Mouse (Mus musculus) midbrain, embryonic 10.5 days (tissue): ENCODE measurements around the gene Higd1c. TPM values are rescaled to one million over a fixed set of nuclear protein-coding genes. Genes with fewer than 3 reads are reported as not detected.
"Not testable (repeated sequence)": the region's sequence is repeated elsewhere in the genome, so short reads cannot be mapped to it uniquely, and the experiment has no call there.

Experiments
- DNase-seq: peaks from one replicate; pipeline ENCODE4 v3.0.0-alpha.2; 2017; ENCODE audit warnings: low spot score
- H3K27ac ChIP-seq: fragments of 300-500 bp; sonication (generic); replicated peaks from 2 replicates; pipeline ENCODE4 v1.5.1; 2016; ENCODE audit warnings: mild to moderate bottlenecking
- H3K27me3 ChIP-seq: fragments of 300-500 bp; sonication (generic); 2 replicates; pipeline ENCODE4 v1.6.1; 2016; ENCODE audit warnings: low read depth, mild to moderate bottlenecking; ENCODE audit not compliant: poor library complexity, severe bottlenecking
- H3K36me3 ChIP-seq: fragments of 300-500 bp; sonication (generic); 2 replicates; pipeline ENCODE4 v1.6.1; 2016; ENCODE audit warnings: mild to moderate bottlenecking, moderate library complexity
- H3K4me1 ChIP-seq: fragments of 300-500 bp; sonication (generic); 2 replicates; pipeline ENCODE4 v1.6.1; 2016
- H3K4me3 ChIP-seq: fragments of 300-500 bp; sonication (generic); 2 replicates; pipeline ENCODE4 v1.5.1; 2016; ENCODE audit warnings: mild to moderate bottlenecking, moderate library complexity
- H3K9me3 ChIP-seq: fragments of 300-500 bp; sonication (generic); replicated peaks from 2 replicates; pipeline ENCODE4 v1.6.1; 2016; ENCODE audit warnings: mild to moderate bottlenecking
- WGBS: fragments of 180-500 bp; shearing (Covaris S2); methylation state at CpG from one replicate; pipeline ENCODE4 v1.1.7; 2016; 5-methylcytosine and 5-hydroxymethylcytosine counted together
- polyA plus RNA-seq: library from polyadenylated mRNA; unstranded; fragments of >200 nt; fragmentation: Nextera tagmentation; extraction: Ambion mirVana; gene quantifications from 2 replicates; pipeline ENCODE4 v1.2.1, GENCODE M21; 2016

Gene Higd1c
- polyA plus RNA-seq, 1 experiment from 2014 or later, result not detected

- H3K4me3 ChIP-seq, DNase-seq, H3K9me3 ChIP-seq, H3K4me1 ChIP-seq, H3K27me3 ChIP-seq, H3K27ac ChIP-seq, H3K36me3 ChIP-seq: not testable (repeated sequence)
Observed at GRCm38 (mm10) chr15:100337328-100337727, 27.0 kb upstream of the Higd1c start.

- not testable (repeated sequence) for H3K27me3 ChIP-seq, H3K36me3 ChIP-seq, H3K27ac ChIP-seq, H3K9me3 ChIP-seq, H3K4me3 ChIP-seq, H3K4me1 ChIP-seq
- 44% methylated on average over 10 of the region's 10 CpGs for WGBS
- peak; percentile 23 for DNase-seq
Observed at GRCm38 (mm10) chr15:100337847-100338246, 26.5 kb upstream of the Higd1c start.

GRCm38 (mm10) chr15:100341314-100341980 is 22.9 kb upstream of the Higd1c start:
- H3K27me3 ChIP-seq, H3K4me3 ChIP-seq, H3K27ac ChIP-seq, H3K9me3 ChIP-seq, H3K36me3 ChIP-seq, DNase-seq, H3K4me1 ChIP-seq: not testable (repeated sequence)
- 79% methylated on average over 5 of the region's 5 CpGs for WGBS

GRCm38 (mm10) chr15:100345484-100345883 is 18.9 kb upstream of the Higd1c start:
- H3K4me1 ChIP-seq, result peaks cover 16% of the 10 kb centered on the region

GRCm38 (mm10) chr15:100346761-100347160 is 17.6 kb upstream of the Higd1c start:
- H3K27ac ChIP-seq, result peak overlapping the region; percentile 55; the same call in 1 of the 2 replicates
- H3K27me3 ChIP-seq, result no peaks in the 10 kb centered on the region
- H3K9me3 ChIP-seq, result peaks cover 10% of the 10 kb centered on the region
- H3K36me3 ChIP-seq, result no peaks in the 10 kb centered on the region
- DNase-seq, result no peak
- H3K4me3 ChIP-seq, result no peak overlapping the region
- WGBS, result 75% methylated on average over 14 of the region's 14 CpGs
- peaks cover 16% of the 10 kb centered on the region for H3K4me1 ChIP-seq

More at GRCm38 (mm10) chr15:100345484-100345883, 18.9 kb upstream of the Higd1c start:
- H3K27me3 ChIP-seq, result no peaks in the 10 kb centered on the region
- H3K36me3 ChIP-seq, result no peaks in the 10 kb centered on the region
- no peak for DNase-seq
- peaks cover 10% of the 10 kb centered on the region for H3K9me3 ChIP-seq
- H3K27ac ChIP-seq, result no peak overlapping the region
- no peak overlapping the region for H3K4me3 ChIP-seq

GRCm38 (mm10) chr15:100349496-100349895 is 14.8 kb upstream of the Higd1c start:
- WGBS, result 69% methylated on average over 2 of the region's 2 CpGs
- H3K27ac ChIP-seq, result no peak overlapping the region
- no peak overlapping the region for H3K4me3 ChIP-seq
- peaks cover 10% of the 10 kb centered on the region for H3K9me3 ChIP-seq
- no peaks in the 10 kb centered on the region for H3K27me3 ChIP-seq
- peaks cover 16% of the 10 kb centered on the region for H3K4me1 ChIP-seq
- DNase-seq, result no peak
- no peaks in the 10 kb centered on the region for H3K36me3 ChIP-seq

GRCm38 (mm10) chr15:100351501-100352060 is 12.8 kb upstream of the Higd1c start:
- DNase-seq, result no peak
- Histone ChIP-seq H3K4me1 (peaks cover 15% of the 10 kb centered on the region), H3K27me3 (no peaks in the 10 kb centered on the region), H3K4me3 (no peak overlapping the region), H3K9me3 (0 out of 2 replicates have a peak, but pooled peaks cover under 1% of the 10 kb centered on the region), H3K36me3 (no peaks in the 10 kb centered on the region), H3K27ac (no peak overlapping the region)
- 81% methylated on average over 6 of the region's 6 CpGs for WGBS

- H3K9me3 ChIP-seq, result no peaks in the 10 kb centered on the region
- no peak within 1 kb of the TSS for H3K27ac ChIP-seq
- H3K4me1 ChIP-seq, result peaks cover 11% of the 10 kb centered on the region
- DNase-seq, result no peak
- 89% methylated on average over 10 of the region's 10 CpGs for WGBS
- H3K4me3 ChIP-seq, result no peak within 1 kb of the TSS
- no peaks in the 10 kb centered on the region for H3K27me3 ChIP-seq
- H3K36me3 ChIP-seq, result no peaks in the 10 kb centered on the region
Observed at GRCm38 (mm10) chr15:100352711-100353250, 11.6 kb upstream of the Higd1c start, which contains the start of the genes Methig1 and Mettl7a2. Gene Methig1, plus strand, starts transcription at chr15:100353149. Gene Mettl7a2, plus strand, starts transcription at chr15:100353200.

- H3K4me3 ChIP-seq, H3K9me3 ChIP-seq, DNase-seq: not testable (repeated sequence)
Observed at GRCm38 (mm10) chr15:100353399-100353798, 10.9 kb upstream of the Higd1c start.

GRCm38 (mm10) chr15:100355876-100356275 is 8.5 kb upstream of the Higd1c start:
- Histone ChIP-seq H3K4me3 (no peak overlapping the region), H3K36me3 (no peaks in the 10 kb centered on the region), H3K9me3 (no peaks in the 10 kb centered on the region), H3K27ac (no peak overlapping the region), H3K4me1 (no peaks in the 10 kb centered on the region), H3K27me3 (no peaks in the 10 kb centered on the region)
- 90% methylated on average over 5 of the region's 5 CpGs for WGBS
- no peak for DNase-seq

More at GRCm38 (mm10) chr15:100353399-100353798, 10.9 kb upstream of the Higd1c start:
- not testable (repeated sequence) for H3K4me1 ChIP-seq, H3K27ac ChIP-seq, H3K27me3 ChIP-seq, H3K36me3 ChIP-seq
- 93% methylated on average over 22 of the region's 22 CpGs for WGBS

- H3K27ac ChIP-seq, H3K4me3 ChIP-seq, DNase-seq, H3K4me1 ChIP-seq, H3K9me3 ChIP-seq, H3K36me3 ChIP-seq, H3K27me3 ChIP-seq: not testable (repeated sequence)
- WGBS, result 78% methylated on average over 9 of the region's 9 CpGs
Observed at GRCm38 (mm10) chr15:100365967-100366366, 1.6 kb downstream of the Higd1c start.

- WGBS, result 88% methylated on average over 7 of the region's 7 CpGs
- Histone ChIP-seq H3K27ac (no peak overlapping the region), H3K4me1 (no peaks in the 10 kb centered on the region), H3K4me3 (no peak overlapping the region), H3K9me3 (0 out of 2 replicates have a peak, but pooled peaks cover 3% of the 10 kb centered on the region), H3K27me3 (no peaks in the 10 kb centered on the region), H3K36me3 (no peaks in the 10 kb centered on the region)
- no peak for DNase-seq
Observed at GRCm38 (mm10) chr15:100367119-100367518, 2.8 kb downstream of the Higd1c start.

- no peak overlapping the region for H3K27ac ChIP-seq
- H3K4me1 ChIP-seq, result no peaks in the 10 kb centered on the region
Observed at GRCm38 (mm10) chr15:100375066-100375465, 10.7 kb downstream of the Higd1c start.

More at GRCm38 (mm10) chr15:100375066-100375465, 10.7 kb downstream of the Higd1c start:
- Histone ChIP-seq H3K36me3 (no peaks in the 10 kb centered on the region), H3K4me3 (no peak overlapping the region), H3K27me3 (no peaks in the 10 kb centered on the region), H3K9me3 (no peaks in the 10 kb centered on the region)
- 44% methylated on average over 5 of the region's 5 CpGs for WGBS
- DNase-seq, result peak; percentile 53
